Mouse (Mus musculus) spleen, embryonic (tissue): ENCODE results near the gene Cdadc1.

Source experiments
- CTCF ChIA-PET: fragments of 350-600 bp; sonication (Branson Sonifier 250); formaldehyde crosslinking; loops from one replicate; lab custom pipeline; 2022; lab: Charles Lee

The Cdadc1 gene

GRCm38 (mm10) chr14:59612920-59613625 is 15.3 kb upstream of the Cdadc1 start:
- CTCF ChIA-PET: interaction anchor here (0.6 kb wide), 1 partner anchor 1580 kb away, joined by 3 read pairs; no protein-coding TSS in a partner anchor

DNA sequence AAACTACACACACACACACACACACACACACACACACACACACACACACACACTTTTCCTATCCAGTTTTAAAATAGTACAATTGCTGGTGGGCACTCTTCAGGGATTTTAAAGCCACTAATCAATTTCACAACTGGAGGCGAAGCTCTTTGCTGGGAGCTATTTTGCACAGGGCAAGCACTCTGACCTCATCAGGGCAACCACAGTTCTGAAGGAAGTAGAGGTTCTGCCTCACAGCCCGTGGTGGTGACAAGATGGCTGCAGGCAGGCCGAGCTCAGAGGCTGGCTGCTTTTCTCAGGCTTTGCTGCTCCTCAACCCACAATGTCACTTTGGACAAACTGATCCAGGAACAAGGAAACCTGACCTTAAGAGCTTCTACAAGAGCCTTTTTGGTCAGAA is 9.3 kb upstream of the Cdadc1 start:
- CTCF ChIA-PET: no interaction called here

DNA sequence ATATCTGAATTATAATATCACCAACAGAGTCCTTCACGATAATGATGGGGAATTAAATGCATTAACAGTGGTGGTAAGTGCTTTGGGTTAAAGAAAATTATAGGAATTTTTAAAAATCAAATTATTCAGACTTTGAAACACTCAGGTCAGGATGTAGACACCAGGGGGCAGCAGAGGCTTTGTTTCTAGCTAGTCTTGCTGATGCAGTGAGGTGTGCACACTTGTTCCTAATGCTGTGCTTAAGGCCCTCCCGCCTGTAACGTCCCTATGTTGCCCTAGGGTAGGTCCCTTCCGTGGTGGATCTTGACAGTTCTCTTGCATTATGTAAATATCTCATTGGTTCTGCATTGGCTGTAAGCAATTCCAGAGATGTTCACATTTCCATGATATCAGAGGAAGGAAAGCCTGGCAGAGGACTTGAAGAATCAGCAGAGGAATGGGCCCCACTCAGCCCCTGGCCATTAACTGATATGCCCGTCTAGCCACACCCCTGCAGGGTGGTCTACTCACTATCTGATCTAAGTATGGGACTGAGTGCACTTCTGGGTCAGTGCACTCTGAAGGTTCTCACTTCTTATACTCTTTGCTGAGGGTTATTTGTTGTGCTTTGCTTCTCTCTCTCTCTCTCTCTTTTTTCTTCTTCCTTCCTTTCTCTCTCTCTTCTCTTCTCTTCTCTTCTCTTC is 8.1 kb upstream of the Cdadc1 start:
- CTCF ChIA-PET: interaction anchor here (0.7 kb wide), 2 partner anchors 9 to 999 kb away, joined by 3 read pairs; no protein-coding TSS in a partner anchor

- CTCF ChIA-PET: interaction anchor here (1.0 kb wide), 1 partner anchor 12 kb away, joined by 3 read pairs; no protein-coding TSS in a partner anchor
These were observed 6.4 kb upstream of the Cdadc1 start for GRCm38 (mm10) chr14:59604002-59604645.

DNA sequence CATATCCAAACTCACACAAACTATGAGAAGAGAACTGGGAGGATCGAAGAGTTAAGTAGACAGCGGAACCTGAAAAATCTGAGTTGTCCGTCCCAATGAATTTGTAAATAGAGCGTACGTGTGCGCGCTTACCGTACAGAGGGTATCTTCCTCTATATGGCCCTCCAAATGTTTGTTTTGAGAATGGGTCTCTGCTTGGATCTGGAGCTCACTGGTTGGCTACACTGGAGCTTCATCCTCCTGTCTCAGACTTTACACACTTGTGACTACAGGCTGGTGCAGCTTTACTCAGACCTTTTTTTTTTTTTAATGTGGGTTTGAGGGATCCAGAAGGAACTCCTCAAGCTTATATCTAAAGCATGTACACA is 485 bp upstream of the Cdadc1 start:
- CTCF ChIA-PET: no interaction called here

DNA sequence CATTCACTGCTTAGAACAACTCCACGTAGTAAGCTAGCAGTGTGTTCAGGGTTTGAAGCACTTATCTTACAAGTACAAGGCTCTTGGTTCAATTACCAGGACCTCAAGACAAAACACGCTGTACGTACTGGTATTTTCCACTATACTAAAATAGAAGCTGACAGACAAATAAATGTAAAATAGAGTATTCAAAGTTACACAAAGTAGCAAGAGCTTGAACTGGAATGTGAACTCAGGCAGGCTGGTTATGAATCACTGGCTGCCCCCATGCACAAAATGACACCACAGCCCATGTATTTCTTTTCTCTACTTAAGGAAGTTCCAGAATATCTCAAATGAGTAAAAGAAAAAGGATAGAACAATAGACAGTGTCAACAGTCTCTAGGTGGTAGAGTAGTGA is 2.8 kb downstream of the Cdadc1 start:
- CTCF ChIA-PET: no interaction called here

GRCm38 (mm10) chr14:59592593-59592992 is 5.2 kb downstream of the Cdadc1 start:
- CTCF ChIA-PET: no interaction called here

DNA sequence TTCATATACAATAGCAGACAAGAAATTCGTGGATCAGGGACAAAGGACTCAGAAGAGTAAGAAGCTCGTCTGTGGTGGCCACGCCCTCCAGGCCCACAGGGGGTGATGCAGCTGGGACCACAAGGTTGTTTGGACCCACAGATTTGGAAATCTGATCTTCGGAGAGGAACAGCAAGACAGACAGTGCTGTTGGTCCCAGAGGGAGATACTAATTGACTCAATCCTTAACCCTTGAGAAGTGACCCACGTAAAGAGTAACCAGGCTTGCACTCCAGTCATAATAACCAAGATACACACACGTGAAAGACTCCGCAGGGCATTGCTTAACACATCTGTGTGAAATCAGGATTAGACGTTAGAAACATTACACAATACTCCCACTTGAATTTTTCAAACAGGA is 5.9 kb downstream of the Cdadc1 start:
- CTCF ChIA-PET: no interaction called here

DNA sequence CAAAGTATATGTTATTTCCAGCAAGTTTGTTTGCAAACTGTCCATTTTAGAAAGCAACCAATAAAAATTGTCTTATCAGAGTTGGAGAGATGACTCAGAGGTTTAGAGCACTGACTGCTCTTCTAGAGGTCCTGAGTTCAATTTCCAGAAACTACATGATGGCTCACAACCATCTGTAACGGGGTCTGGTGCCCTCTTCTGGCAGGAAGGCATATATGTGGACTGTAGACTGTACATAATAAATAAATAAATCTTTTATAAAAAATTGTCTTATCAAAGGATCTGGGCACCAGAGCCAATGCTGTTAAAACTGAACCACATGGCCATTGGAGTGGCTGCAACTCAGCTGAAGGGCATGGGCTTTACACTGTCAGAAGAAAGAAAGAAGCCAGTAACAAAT is 7.1 kb downstream of the Cdadc1 start:
- CTCF ChIA-PET: no interaction called here

GRCm38 (mm10) chr14:59576385-59576784 is 21.4 kb downstream of the Cdadc1 start:
- CTCF ChIA-PET: no interaction called here

DNA sequence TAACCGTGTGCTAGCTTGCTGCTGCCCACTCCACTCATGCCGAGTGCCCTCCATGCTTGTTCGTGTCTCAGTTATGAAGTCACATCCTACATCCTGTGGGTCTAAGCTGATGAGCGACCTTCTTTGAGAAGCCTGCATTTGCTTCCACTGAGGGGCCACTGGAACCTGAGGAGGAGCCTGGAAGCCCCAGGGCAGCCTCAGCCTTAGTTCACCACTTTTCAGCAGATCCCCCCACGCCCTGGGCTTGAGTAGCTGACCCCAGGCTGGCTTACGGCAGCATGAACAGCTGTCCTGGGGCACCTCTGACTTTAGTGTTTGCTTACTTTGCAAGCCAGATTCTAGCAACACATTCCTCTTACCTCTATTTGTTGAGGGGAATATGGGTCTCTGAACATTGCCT is 31.0 kb downstream of the Cdadc1 start:
- CTCF ChIA-PET: no interaction called here

GRCm38 (mm10) chr14:59557886-59558285 is 39.9 kb downstream of the Cdadc1 start:
- CTCF ChIA-PET: interaction anchor here (0.7 kb wide), 1 partner anchor 8 kb away, joined by 18 read pairs; no protein-coding TSS in a partner anchor

GRCm38 (mm10) chr14:59557071-59557470 is 40.7 kb downstream of the Cdadc1 start:
- CTCF ChIA-PET: no interaction called here

- CTCF ChIA-PET: no interaction called here
These were observed 41.7 kb downstream of the Cdadc1 start for GRCm38 (mm10) chr14:59555928-59556531.

DNA sequence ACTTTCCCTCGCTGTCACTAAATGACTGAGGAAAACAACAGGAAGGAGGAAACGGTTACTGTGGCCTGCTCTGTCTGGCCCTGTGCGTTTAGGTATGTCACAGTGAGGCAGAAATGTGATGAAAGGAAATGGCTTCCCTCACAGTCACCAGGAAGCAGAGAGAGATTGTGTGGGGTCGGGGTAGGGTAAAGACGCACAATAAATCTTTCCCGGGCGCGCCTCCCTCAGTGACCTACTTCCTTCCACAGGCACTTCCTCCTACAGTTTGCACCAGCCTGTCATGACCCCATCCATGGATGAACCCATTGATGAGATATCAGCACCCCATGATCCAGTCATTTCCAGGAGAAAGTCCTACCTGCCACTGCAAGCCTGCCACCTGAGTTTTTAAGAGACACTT is 42.7 kb downstream of the Cdadc1 start:
- CTCF ChIA-PET: no interaction called here

DNA sequence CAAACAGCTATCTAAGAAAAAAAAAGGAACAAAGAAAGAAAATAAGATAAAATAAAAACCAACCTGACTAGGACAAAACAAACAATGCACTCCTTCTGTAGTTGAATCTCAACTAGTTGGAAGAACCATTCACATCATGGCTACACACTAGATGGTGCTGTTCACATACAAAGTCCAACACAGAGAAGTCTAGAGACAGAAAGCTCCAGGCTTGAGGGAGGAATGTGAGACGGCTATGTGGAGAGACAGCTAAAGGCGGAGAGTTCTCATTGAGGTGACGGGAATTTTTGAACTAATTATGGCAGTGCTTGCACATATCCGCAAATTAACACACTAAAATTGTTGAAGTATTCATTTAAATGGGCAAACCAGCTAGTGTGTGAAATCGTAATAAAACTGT is 43.7 kb downstream of the Cdadc1 start:
- CTCF ChIA-PET: interaction anchor here (0.7 to 0.9 kb wide), 3 partner anchors 22 to 1056 kb away, joined by 3 to 5 read pairs (median 3); no protein-coding TSS in a partner anchor

GRCm38 (mm10) chr14:59551956-59552355 is 45.8 kb downstream of the Cdadc1 start:
- CTCF ChIA-PET: no interaction called here

- CTCF ChIA-PET: no interaction called here
These were observed 46.9 kb downstream of the Cdadc1 start for GRCm38 (mm10) chr14:59550841-59551240.

GRCm38 (mm10) chr14:59549106-59549505 is 48.7 kb downstream of the Cdadc1 start:
- CTCF ChIA-PET: no interaction called here

- CTCF ChIA-PET: no interaction called here
These were observed 49.2 kb downstream of the Cdadc1 start for GRCm38 (mm10) chr14:59548532-59548931.

DNA sequence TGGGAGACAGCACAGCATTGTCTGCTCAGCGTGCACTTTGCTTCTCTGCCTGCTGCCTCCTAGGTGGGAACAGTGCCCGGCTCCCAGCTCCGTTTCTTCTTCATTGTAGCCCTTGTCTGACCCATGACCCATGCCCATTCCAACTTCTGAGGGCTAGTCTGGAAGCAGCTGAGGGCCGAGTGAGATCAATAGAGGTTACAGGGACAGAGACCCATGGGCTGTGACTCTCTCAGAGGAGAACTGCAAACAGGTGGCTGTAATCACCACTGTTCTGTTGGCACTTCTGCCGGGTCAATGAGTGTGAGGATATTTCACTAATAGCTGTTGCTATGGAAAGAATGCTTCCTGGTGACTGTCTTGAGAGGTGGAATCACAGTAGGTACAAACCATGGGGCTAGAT is 50.2 kb downstream of the Cdadc1 start:
- CTCF ChIA-PET: no interaction called here
